18 mouse cellular contexts compared by ENCODE assay signal in the genomic region with DNA sequence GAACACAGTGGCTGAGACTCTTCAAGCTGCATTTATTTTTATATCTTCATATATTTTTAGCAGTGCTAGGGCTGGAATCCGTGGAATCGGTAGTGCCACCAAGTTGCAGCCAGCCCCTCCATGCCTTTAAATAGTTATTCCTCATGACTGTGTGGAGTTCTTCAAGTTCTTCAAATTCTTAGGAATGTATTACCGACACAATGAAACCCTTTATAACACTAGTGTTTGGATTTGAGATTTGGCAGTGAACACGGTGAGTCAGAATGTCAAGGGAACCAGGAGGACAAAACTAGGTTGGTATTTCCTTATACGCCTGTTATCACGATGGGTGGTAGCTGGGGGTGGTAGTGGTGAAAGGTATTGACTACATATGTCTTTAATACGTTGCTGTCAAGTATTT. TPM values are rescaled to one million over a fixed set of nuclear protein-coding genes. Genes with fewer than 3 reads are reported as not detected.
DNase-seq lines count a peak whose midpoint lies in the region; ATAC-seq lines count a peak whose summit lies in the region.
"Had no signal": no experiment of that assay in that cellular context is flagged by ENCODE, and none has a peak within 500 bp of the region (broad histone marks: within the 10 kb centered on the region; RNA-seq: fewer than 3 reads in every experiment).

No protein-coding gene starts in this region.

- no peak overlapping the region for H3K9ac ChIP-seq in heart, embryonic 14.5 days (ENCODE audit: low read length)
- H3K9ac ChIP-seq in limb, embryonic 15.5 days: no peak overlapping the region
- no peak overlapping the region for H3K9ac ChIP-seq in midbrain, embryonic 13.5 days (replicated peaks)
- H3K9ac ChIP-seq: embryonic facial prominence, embryonic 13.5 days; forebrain, embryonic 15.5 days; liver, embryonic 15.5 days; neural tube, embryonic 13.5 days had no signal

- peak; percentile 28 for DNase-seq in adrenal gland, postnatal 14 days
- no peak for DNase-seq in adrenal gland, postnatal 25 days
- no peak for DNase-seq in heart, postnatal 36 days
- DNase-seq in 3134 (ENCODE audit: extremely low read depth, insufficient read length, low spot score): peak; percentile 72
- no peak for DNase-seq in kidney, postnatal 36 days
- DNase-seq: cerebellum, postnatal 25 days; gastrocnemius, postnatal 36 days; layer of hippocampus, adult 9-11 months; midbrain, embryonic 14.5 days; spleen, adult 18-20 months had no signal

- H3K4me3 ChIP-seq in heart, embryonic 14.5 days (ENCODE audit: control insufficient read depth in 1 of 2, insufficient read depth in 1 of 2, low read depth in 1 of 2, low read length in 2 of 2): no peak overlapping the region
- no peak overlapping the region for H3K4me3 ChIP-seq in limb, embryonic 15.5 days
- no peak overlapping the region for H3K4me3 ChIP-seq in midbrain, embryonic 13.5 days (replicated peaks)
- H3K4me3 ChIP-seq: embryonic facial prominence, embryonic 13.5 days; forebrain, embryonic 15.5 days; liver, embryonic 15.5 days; neural tube, embryonic 13.5 days had no signal

- H3K4me2 ChIP-seq in heart, embryonic 14.5 days (ENCODE audit: low read length): peak overlapping the region; percentile 40
- H3K4me2 ChIP-seq in limb, embryonic 15.5 days: no peak overlapping the region
- no peak overlapping the region for H3K4me2 ChIP-seq in midbrain, embryonic 13.5 days (replicated peaks)
- H3K4me2 ChIP-seq: embryonic facial prominence, embryonic 13.5 days; forebrain, embryonic 15.5 days; liver, embryonic 15.5 days; neural tube, embryonic 13.5 days had no signal

- peaks cover 13 to 32% of the 10 kb centered on the region in 2 experiments for H3K4me1 ChIP-seq in heart, embryonic 14.5 days (ENCODE audit: control insufficient read depth in 2 of 2, insufficient read depth in 2 of 2, low read length in 2 of 2)
- H3K4me1 ChIP-seq in limb, embryonic 15.5 days: 0 out of 2 replicates have a peak, but pooled peaks cover 5% of the 10 kb centered on the region
- no peaks in the 10 kb centered on the region for H3K4me1 ChIP-seq in midbrain, embryonic 13.5 days (replicated peaks)
- H3K4me1 ChIP-seq: forebrain, embryonic 15.5 days; neural tube, embryonic 13.5 days had no signal

- H3K27me3 ChIP-seq in heart, embryonic 14.5 days (ENCODE audit: control insufficient read depth, insufficient read depth, low read length): no peaks in the 10 kb centered on the region
- no peaks in the 10 kb centered on the region for H3K27me3 ChIP-seq in limb, embryonic 15.5 days
- no peaks in the 10 kb centered on the region for H3K27me3 ChIP-seq in midbrain, embryonic 13.5 days
- H3K27me3 ChIP-seq: embryonic facial prominence, embryonic 13.5 days; forebrain, embryonic 15.5 days; neural tube, embryonic 13.5 days had no signal

- peak; percentile 34; the same call in 1 of the 2 replicates for ATAC-seq in heart, embryonic 14.5 days (ENCODE audit: insufficient number of reproducible peaks, insufficient read depth, low FRiP score, low read depth)
- peak; percentile 46; the same call in 1 of the 2 replicates for ATAC-seq in limb, embryonic 15.5 days (ENCODE audit: insufficient number of reproducible peaks, low FRiP score, low TSS enrichment, low read depth)
- ATAC-seq in midbrain, embryonic 13.5 days: no peak
- ATAC-seq: forebrain, embryonic 15.5 days; hindbrain, postnatal 0 days had no signal

- H3K36me3 ChIP-seq in heart, embryonic 14.5 days (ENCODE audit: control insufficient read depth, insufficient read depth, low read length): no peaks in the 10 kb centered on the region
- no peaks in the 10 kb centered on the region for H3K36me3 ChIP-seq in limb, embryonic 15.5 days
- H3K36me3 ChIP-seq in midbrain, embryonic 13.5 days: no peaks in the 10 kb centered on the region
- H3K36me3 ChIP-seq: embryonic facial prominence, embryonic 13.5 days; forebrain, embryonic 15.5 days; liver, embryonic 15.5 days; neural tube, embryonic 13.5 days had no signal

- peak overlapping the region; percentile 83 to 86 for H3K27ac ChIP-seq in heart, embryonic 14.5 days (replicated peaks in 1 of 2; ENCODE audit: control insufficient read depth in 1 of 2, insufficient read depth in 1 of 2, low read depth in 2 of 2, low read length in 2 of 2)
- no peak overlapping the region for H3K27ac ChIP-seq in limb, embryonic 15.5 days
- H3K27ac ChIP-seq in midbrain, embryonic 13.5 days: no peak overlapping the region
- H3K27ac ChIP-seq: embryonic facial prominence, embryonic 13.5 days; forebrain, embryonic 15.5 days; hindbrain, postnatal 0 days; liver, embryonic 15.5 days; neural tube, embryonic 13.5 days had no signal

- intact Hi-C loops in heart, postnatal 36 days (cut with DNase I): loop anchor here (10.0 kb wide), 1 partner anchor 716 kb away; a partner anchor contains a TSS

- H3K9me3 ChIP-seq in heart, embryonic 14.5 days (ENCODE audit: control insufficient read depth, low read length): no peaks in the 10 kb centered on the region
- H3K9me3 ChIP-seq in limb, embryonic 15.5 days: no peaks in the 10 kb centered on the region
- H3K9me3 ChIP-seq in midbrain, embryonic 13.5 days: no peaks in the 10 kb centered on the region
- H3K9me3 ChIP-seq: embryonic facial prominence, embryonic 13.5 days; forebrain, embryonic 15.5 days; liver, embryonic 15.5 days; neural tube, embryonic 13.5 days had no signal

- 6% methylated on average over 7 of the region's 7 CpGs for WGBS in heart, embryonic 14.5 days
- WGBS in limb, embryonic 15.5 days: 45% methylated on average over 7 of the region's 7 CpGs
- 80% methylated on average over 7 of the region's 7 CpGs for WGBS in midbrain, embryonic 13.5 days

RNA-seq across cellular contexts. Expression of a gene that starts 6.4 kb away (rescaled TPM):
- total RNA-seq in adrenal gland, postnatal 14 days (2021): 155 and 170 TPM in 2 replicates
- 145 and 150 TPM in 2 replicates for total RNA-seq in adrenal gland, postnatal 25 days (2021)
- 136 and 142 TPM in 2 replicates for polyA plus RNA-seq in heart, embryonic 14.5 days (2014; fragmentation: Nextera tagmentation; extraction: Ambion mirVana)
- 10 to 100 TPM; 73.9 to 84.0 TPM for total RNA-seq in heart, postnatal 36 days (2021)
- 128 TPM in 2 replicates for polyA plus RNA-seq in limb, embryonic 15.5 days (2015; fragmentation: Nextera tagmentation; extraction: Ambion mirVana)
- polyA plus RNA-seq in midbrain, embryonic 13.5 days (2015; fragmentation: Nextera tagmentation; extraction: Ambion mirVana): 149 and 153 TPM in 2 replicates

Comparison
In these comparisons a context has a peak if more than half of its experiments do, and no peak if none do; other contexts are left out.
1. DNase-seq: peak in adrenal gland, postnatal 14 days (single experiment) and 3134 (single experiment); none in adrenal gland, postnatal 25 days (single experiment), heart, postnatal 36 days (0 of 2) and kidney, postnatal 36 days (0 of 2).
2. H3K27ac ChIP-seq: peak in heart, embryonic 14.5 days (2 of 2); none in limb, embryonic 15.5 days (single experiment) and midbrain, embryonic 13.5 days (single experiment).